Mouse (Mus musculus) layer of hippocampus, postnatal 36 days (tissue): ENCODE data around the gene Rhbdd3. TPM values are rescaled to one million over a fixed set of nuclear protein-coding genes. Genes with fewer than 3 reads are reported as not detected.
"Not testable (repeated sequence)": the region's sequence is repeated elsewhere in the genome, so short reads cannot be mapped to it uniquely, and the experiment has no call there.

Experiments used
- DNase-seq, 2 experiments: peaks; one replicate each; pipeline ENCODE4 v3.0.0; 2022
- total RNA-seq, 2 experiments: library from RNA; stranded (reverse); gene quantifications; 2 replicates each; pipeline ENCODE4 v1.2.3; 2021

Gene Rhbdd3
- total RNA-seq, 2 experiments from 2014 or later, result 20.2 to 22.2 TPM

- DNase-seq, result peak; percentile 84 to 88
Measured at GRCm38 (mm10) chr11:5065056-5065821, 33.5 kb upstream of the Rhbdd3 start, which contains the start of gene Gas2l1. Gas2l1 (minus strand) TSS chr11:5065327.

GRCm38 (mm10) chr11:5067063-5067462, 31.7 kb upstream of the Rhbdd3 start:
- DNase-seq, result no peak

GRCm38 (mm10) chr11:5068126-5068971, 30.4 kb upstream of the Rhbdd3 start:
- no peak for DNase-seq

- DNase-seq, result no peak
Measured at GRCm38 (mm10) chr11:5074882-5075281, 23.8 kb upstream of the Rhbdd3 start.

GRCm38 (mm10) chr11:5075760-5076159, 23.0 kb upstream of the Rhbdd3 start:
- DNase-seq, result no peak

- not testable (repeated sequence) for DNase-seq
Measured at GRCm38 (mm10) chr11:5076843-5077242, 21.9 kb upstream of the Rhbdd3 start.

GRCm38 (mm10) chr11:5089147-5089546, 9.6 kb upstream of the Rhbdd3 start:
- no peak for DNase-seq

GRCm38 (mm10) chr11:5091706-5092105, 7.0 kb upstream of the Rhbdd3 start:
- DNase-seq, result no peak

- no peak for DNase-seq
Measured at GRCm38 (mm10) chr11:5095877-5096276, 2.8 kb upstream of the Rhbdd3 start.

GRCm38 (mm10) chr11:5096480-5097020, 2.2 kb upstream of the Rhbdd3 start:
- no peak for DNase-seq

- peak; percentile 57 to 67 for DNase-seq
Measured at GRCm38 (mm10) chr11:5098035-5098735, 541 bp upstream of the Rhbdd3 start.

GRCm38 (mm10) chr11:5099576-5100183, 954 bp downstream of the Rhbdd3 start:
- DNase-seq, result peak; percentile 71 to 75

GRCm38 (mm10) chr11:5100283-5100682, 1.6 kb downstream of the Rhbdd3 start:
- DNase-seq, result no peak

GRCm38 (mm10) chr11:5100801-5101200, 2.1 kb downstream of the Rhbdd3 start:
- DNase-seq, result no peak

- no peak for DNase-seq
Measured at GRCm38 (mm10) chr11:5101641-5102040, 2.9 kb downstream of the Rhbdd3 start.

GRCm38 (mm10) chr11:5102384-5102783, 3.7 kb downstream of the Rhbdd3 start:
- DNase-seq, result no peak

- no peak for DNase-seq
Measured at GRCm38 (mm10) chr11:5103986-5104509, 5.3 kb downstream of the Rhbdd3 start.

GRCm38 (mm10) chr11:5109441-5109840, 10.7 kb downstream of the Rhbdd3 start:
- no peak for DNase-seq

- DNase-seq, result no peak
Measured at GRCm38 (mm10) chr11:5113645-5114044, 14.9 kb downstream of the Rhbdd3 start.

- peak; percentile 84 for DNase-seq
Measured at GRCm38 (mm10) chr11:5114931-5115581, 16.3 kb downstream of the Rhbdd3 start.

GRCm38 (mm10) chr11:5125713-5126112, 27.0 kb downstream of the Rhbdd3 start:
- DNase-seq, result no peak
